Mouse (Mus musculus): ENCODE data around the gene Copg2. TPM values are rescaled to one million over a fixed set of nuclear protein-coding genes. Genes with fewer than 3 reads are reported as not detected.

Copg2 gene
- polyA plus RNA-seq, 1 experiment from 2014 or later: 48.9 TPM

DNA sequence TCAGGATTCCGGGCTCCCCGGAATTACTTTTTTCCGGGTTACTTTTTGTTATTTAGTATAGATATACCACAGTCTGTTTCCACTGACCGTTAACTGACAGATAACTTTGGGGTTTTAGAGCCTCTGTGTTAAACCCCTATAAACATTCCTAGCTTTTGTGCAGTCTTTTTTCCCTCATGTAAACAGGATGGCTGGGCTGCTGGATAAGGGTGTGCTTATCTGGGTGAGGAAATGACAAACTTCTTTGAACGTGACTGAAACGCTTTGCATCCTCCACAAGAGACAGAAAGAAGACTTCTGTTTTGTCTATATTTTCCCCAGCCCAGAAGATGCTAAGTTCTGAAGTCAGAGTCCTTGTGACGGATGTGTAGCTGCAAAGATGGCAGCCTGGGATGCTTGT lies 184.1 kb downstream of the Copg2 start:
- no peak overlapping the region for H3K27ac ChIP-seq (ENCODE audit: low read depth, low read length)
- no peak overlapping the region for H3K4me2 ChIP-seq (ENCODE audit: low read depth, low read length)
- no peaks in the 10 kb centered on the region for H3K9me3 ChIP-seq (ENCODE audit: control insufficient read depth, low read length)
- 53% methylated on average over 7 of the region's 7 CpGs for WGBS
- no peaks in the 10 kb centered on the region; the same call in 1 of the 2 replicates for H3K4me1 ChIP-seq (ENCODE audit: control insufficient read depth, insufficient read depth, low read length)
- no peaks in the 10 kb centered on the region for H3K36me3 ChIP-seq (ENCODE audit: control insufficient read depth, insufficient read depth, low read length)
- ATAC-seq (ENCODE audit: low read depth): no peak
- no peak overlapping the region for H3K4me3 ChIP-seq (ENCODE audit: low read depth, low read length)
- no peak overlapping the region for H3K9ac ChIP-seq (replicated peaks; ENCODE audit: low read depth, low read length)
- H3K27me3 ChIP-seq (ENCODE audit: control insufficient read depth, insufficient read depth, low read length): no peaks in the 10 kb centered on the region

DNA sequence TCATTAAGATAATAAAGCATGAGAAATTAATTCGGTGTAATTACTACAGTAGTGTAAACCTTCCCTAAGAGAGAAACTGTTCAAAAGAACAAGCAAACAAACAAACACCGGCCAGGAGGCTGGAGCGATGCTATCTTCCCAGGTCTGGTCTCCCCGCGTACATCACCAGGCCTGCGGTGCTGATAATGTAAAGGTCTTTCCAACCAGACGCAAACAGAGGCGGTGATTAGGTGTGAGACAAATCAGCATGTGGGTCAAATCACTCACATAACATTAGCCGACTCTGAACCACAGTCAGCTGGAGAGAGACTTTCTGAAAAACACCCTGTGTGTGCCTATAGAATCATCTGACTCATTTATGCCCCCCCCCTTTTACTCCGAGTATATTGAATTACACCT lies 185.2 kb downstream of the Copg2 start:
- Histone ChIP-seq H3K27me3 (ENCODE audit: control insufficient read depth, insufficient read depth, low read length) (no peaks in the 10 kb centered on the region), H3K27ac (ENCODE audit: low read depth, low read length) (no peak overlapping the region), H3K9me3 (ENCODE audit: control insufficient read depth, low read length) (no peaks in the 10 kb centered on the region), H3K4me2 (ENCODE audit: low read depth, low read length) (no peak overlapping the region), H3K4me1 (ENCODE audit: control insufficient read depth, insufficient read depth, low read length) (no peaks in the 10 kb centered on the region; the same call in 1 of the 2 replicates), H3K4me3 (ENCODE audit: low read depth, low read length) (no peak overlapping the region), H3K36me3 (ENCODE audit: control insufficient read depth, insufficient read depth, low read length) (no peaks in the 10 kb centered on the region), H3K9ac (replicated peaks; ENCODE audit: low read depth, low read length) (no peak overlapping the region)
- no peak for ATAC-seq (ENCODE audit: low read depth)
- 59% methylated on average over 10 of the region's 10 CpGs for WGBS

DNA sequence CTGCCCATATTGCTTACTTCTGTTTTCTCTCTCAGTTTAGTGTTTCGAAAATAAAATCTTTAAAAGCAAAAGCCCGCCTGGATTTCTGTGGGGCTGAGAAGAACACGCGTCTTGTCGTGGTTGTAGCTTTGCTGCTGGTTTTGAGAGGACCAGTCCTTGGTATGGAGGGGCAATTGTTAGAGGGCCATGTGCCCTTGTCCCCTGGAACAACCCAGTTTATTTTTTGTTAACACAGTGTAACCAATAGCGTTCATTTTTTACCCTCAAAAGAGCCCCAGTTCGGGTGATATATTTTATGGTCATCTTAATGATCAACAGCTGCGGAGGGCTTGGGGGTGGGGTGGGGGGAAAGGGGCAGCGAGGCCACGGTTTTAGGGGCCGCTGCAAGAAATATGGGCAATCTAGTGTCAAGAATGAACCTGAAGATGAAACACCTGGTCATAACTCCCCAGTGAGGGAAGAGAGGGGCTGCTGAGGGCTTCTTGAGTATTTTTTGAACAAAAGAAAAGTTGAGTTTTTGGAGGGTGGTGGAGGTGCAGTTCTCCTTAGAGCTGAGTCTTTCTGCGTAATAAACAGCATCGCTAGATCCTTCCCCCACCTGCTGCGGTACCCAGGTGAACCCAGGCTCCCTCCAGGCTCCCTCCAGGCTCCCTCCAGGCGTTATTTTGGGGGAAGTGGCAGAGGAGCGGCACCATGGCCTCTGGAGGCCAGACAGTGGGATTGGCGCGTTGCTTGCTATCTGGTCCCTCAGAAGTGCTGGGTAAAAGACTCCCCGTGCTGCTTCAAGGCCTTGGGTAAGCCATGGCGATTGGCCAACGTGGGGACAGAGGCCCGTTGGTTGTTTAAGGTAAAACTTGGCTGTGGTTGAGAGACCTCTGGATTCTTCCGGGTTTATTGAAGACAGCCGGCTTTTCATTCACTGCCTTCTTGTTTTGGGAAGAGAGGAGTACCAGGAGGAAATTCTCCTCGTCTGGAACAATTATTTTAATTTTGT lies 185.9 kb downstream of the Copg2 start:
- Histone ChIP-seq H3K4me1 (ENCODE audit: control insufficient read depth, insufficient read depth, low read length) (no peaks in the 10 kb centered on the region; the same call in 1 of the 2 replicates), H3K4me3 (ENCODE audit: low read depth, low read length) (no peak overlapping the region), H3K27ac (ENCODE audit: low read depth, low read length) (no peak overlapping the region), H3K36me3 (ENCODE audit: control insufficient read depth, insufficient read depth, low read length) (no peaks in the 10 kb centered on the region), H3K9me3 (ENCODE audit: control insufficient read depth, low read length) (no peaks in the 10 kb centered on the region), H3K27me3 (ENCODE audit: control insufficient read depth, insufficient read depth, low read length) (no peaks in the 10 kb centered on the region), H3K9ac (replicated peaks; ENCODE audit: low read depth, low read length) (no peak overlapping the region), H3K4me2 (ENCODE audit: low read depth, low read length) (no peak overlapping the region)
- ATAC-seq (ENCODE audit: low read depth): no peak
- WGBS: 54% methylated on average over 25 of the region's 25 CpGs

DNA sequence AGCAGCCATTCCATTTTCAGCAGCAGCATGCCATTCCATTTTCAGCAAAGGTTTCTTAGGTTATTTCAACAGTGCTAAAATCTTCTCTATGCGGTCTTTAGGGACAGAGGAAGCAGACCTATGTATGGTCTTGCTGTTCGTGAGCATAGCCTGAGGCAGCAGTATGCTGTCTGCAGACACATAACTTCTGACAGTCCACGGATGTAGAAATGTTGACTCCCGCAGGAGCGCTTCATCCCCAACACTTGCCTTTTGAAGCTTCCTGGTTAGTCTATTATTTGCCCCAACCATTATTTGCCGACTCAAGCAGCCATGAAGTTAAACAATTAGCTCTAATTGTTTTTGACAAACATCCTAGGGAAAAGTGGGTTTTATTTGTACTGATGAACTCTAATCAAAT lies 187.5 kb downstream of the Copg2 start:
- no peaks in the 10 kb centered on the region for H3K9me3 ChIP-seq (ENCODE audit: control insufficient read depth, low read length)
- 27% methylated on average over 6 of the region's 6 CpGs for WGBS
- H3K4me3 ChIP-seq (ENCODE audit: low read depth, low read length): no peak overlapping the region
- no peak overlapping the region for H3K27ac ChIP-seq (ENCODE audit: low read depth, low read length)
- no peaks in the 10 kb centered on the region for H3K27me3 ChIP-seq (ENCODE audit: control insufficient read depth, insufficient read depth, low read length)
- no peaks in the 10 kb centered on the region for H3K36me3 ChIP-seq (ENCODE audit: control insufficient read depth, insufficient read depth, low read length)
- H3K4me1 ChIP-seq (ENCODE audit: control insufficient read depth, insufficient read depth, low read length): no peaks in the 10 kb centered on the region
- ATAC-seq (ENCODE audit: low read depth): no peak
- H3K4me2 ChIP-seq (ENCODE audit: low read depth, low read length): 0 out of 2 replicates have a peak overlapping the region, but pooled peaks have one; percentile 1
- peak overlapping the region; percentile 11; the same call in 1 of the 2 replicates for H3K9ac ChIP-seq (replicated peaks; ENCODE audit: low read depth, low read length)

DNA sequence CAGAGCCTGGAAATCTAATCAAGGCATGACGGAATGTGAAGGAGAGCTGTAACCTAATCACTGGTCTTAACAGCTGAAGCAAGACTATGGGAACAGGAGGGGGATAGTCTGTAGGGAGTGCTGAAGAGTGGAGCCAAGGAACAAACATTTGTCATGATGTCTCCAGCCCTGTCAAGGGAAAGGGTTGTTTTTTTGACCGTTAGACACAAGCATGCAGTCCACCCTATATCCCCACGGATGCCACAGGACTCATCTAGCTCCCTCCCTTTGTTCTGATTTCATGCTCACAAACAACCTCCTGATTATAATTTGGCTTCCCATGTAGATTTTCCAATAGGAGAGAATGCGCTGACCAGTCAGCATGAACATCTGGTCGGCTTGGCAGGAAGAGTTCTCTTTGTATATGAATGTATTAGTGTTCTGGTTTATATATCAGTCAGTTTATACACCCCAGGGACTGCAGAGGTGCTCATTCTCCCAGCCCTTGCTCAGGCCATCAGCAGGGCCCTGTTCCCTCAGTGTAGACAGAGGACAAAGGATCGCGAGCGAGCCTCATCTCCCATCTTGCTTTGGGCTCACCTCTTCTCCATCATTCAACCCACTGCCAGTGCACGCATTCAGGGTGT lies 192.5 kb downstream of the Copg2 start:
- 87% methylated on average over 9 of the region's 9 CpGs for WGBS
- no peak for ATAC-seq (ENCODE audit: low read depth)
- H3K4me3 ChIP-seq (ENCODE audit: low read depth, low read length): no peak overlapping the region
- H3K9ac ChIP-seq (replicated peaks; ENCODE audit: low read depth, low read length): no peak overlapping the region
- H3K9me3 ChIP-seq (ENCODE audit: control insufficient read depth, low read length): no peaks in the 10 kb centered on the region
- no peaks in the 10 kb centered on the region for H3K4me1 ChIP-seq (ENCODE audit: control insufficient read depth, insufficient read depth, low read length)
- H3K4me2 ChIP-seq (ENCODE audit: low read depth, low read length): no peak overlapping the region
- H3K36me3 ChIP-seq (ENCODE audit: control insufficient read depth, insufficient read depth, low read length): no peaks in the 10 kb centered on the region
- H3K27ac ChIP-seq (ENCODE audit: low read depth, low read length): no peak overlapping the region
- H3K27me3 ChIP-seq (ENCODE audit: control insufficient read depth, insufficient read depth, low read length): no peaks in the 10 kb centered on the region

DNA sequence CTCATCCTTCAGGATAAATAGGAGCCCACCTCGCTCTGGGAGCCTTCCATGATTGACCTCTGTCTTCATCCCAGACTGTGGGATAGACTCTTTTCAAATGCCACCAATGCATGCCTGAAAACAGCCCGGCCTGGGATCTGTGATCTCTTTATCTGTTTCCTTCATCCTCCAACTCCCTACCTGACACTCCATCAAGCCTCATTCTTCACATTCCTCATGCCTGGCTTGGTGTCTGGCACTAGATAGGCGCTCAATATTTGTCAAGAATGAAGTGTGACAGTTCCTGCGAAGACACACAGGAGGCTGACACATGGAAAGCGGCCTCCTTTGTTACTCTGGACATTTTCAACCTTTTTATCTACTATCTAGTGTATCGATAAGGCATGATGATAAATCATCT lies 193.1 kb downstream of the Copg2 start:
- Histone ChIP-seq H3K27ac (ENCODE audit: low read depth, low read length) (no peak overlapping the region), H3K4me1 (ENCODE audit: control insufficient read depth, insufficient read depth, low read length) (no peaks in the 10 kb centered on the region), H3K36me3 (ENCODE audit: control insufficient read depth, insufficient read depth, low read length) (no peaks in the 10 kb centered on the region), H3K9me3 (ENCODE audit: control insufficient read depth, low read length) (no peaks in the 10 kb centered on the region), H3K4me2 (ENCODE audit: low read depth, low read length) (no peak overlapping the region), H3K9ac (replicated peaks; ENCODE audit: low read depth, low read length) (no peak overlapping the region), H3K4me3 (ENCODE audit: low read depth, low read length) (no peak overlapping the region), H3K27me3 (ENCODE audit: control insufficient read depth, insufficient read depth, low read length) (no peaks in the 10 kb centered on the region)
- ATAC-seq (ENCODE audit: low read depth): no peak
- 93% methylated on average over 6 of the region's 6 CpGs for WGBS

DNA sequence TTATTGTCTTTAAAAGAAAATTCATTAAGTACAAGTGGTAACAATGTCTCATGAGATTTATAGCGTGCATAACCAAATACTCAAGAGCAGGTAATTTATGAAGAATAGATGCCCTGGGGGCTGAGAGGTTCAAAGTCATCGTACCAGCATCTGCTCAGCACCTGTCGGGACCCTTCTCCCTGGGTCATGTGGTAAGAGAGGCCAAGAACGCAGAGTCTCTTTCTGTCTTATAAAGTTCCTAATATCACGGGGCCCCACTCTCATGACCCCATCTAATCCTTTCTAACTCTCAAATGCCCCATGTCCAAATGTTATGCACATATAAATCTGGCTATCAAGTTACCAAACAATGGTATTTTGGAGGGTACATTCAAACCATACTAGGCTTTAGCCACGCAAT lies 193.7 kb downstream of the Copg2 start:
- no peak overlapping the region for H3K27ac ChIP-seq (ENCODE audit: low read depth, low read length)
- H3K9me3 ChIP-seq (ENCODE audit: control insufficient read depth, low read length): no peaks in the 10 kb centered on the region
- H3K4me2 ChIP-seq (ENCODE audit: low read depth, low read length): no peak overlapping the region
- WGBS: 75% methylated on average over 6 of the region's 6 CpGs
- no peak overlapping the region for H3K4me3 ChIP-seq (ENCODE audit: low read depth, low read length)
- no peaks in the 10 kb centered on the region for H3K27me3 ChIP-seq (ENCODE audit: control insufficient read depth, insufficient read depth, low read length)
- no peaks in the 10 kb centered on the region for H3K4me1 ChIP-seq (ENCODE audit: control insufficient read depth, insufficient read depth, low read length)
- no peak for ATAC-seq (ENCODE audit: low read depth)
- H3K9ac ChIP-seq (replicated peaks; ENCODE audit: low read depth, low read length): no peak overlapping the region
- H3K36me3 ChIP-seq (ENCODE audit: control insufficient read depth, insufficient read depth, low read length): no peaks in the 10 kb centered on the region

DNA sequence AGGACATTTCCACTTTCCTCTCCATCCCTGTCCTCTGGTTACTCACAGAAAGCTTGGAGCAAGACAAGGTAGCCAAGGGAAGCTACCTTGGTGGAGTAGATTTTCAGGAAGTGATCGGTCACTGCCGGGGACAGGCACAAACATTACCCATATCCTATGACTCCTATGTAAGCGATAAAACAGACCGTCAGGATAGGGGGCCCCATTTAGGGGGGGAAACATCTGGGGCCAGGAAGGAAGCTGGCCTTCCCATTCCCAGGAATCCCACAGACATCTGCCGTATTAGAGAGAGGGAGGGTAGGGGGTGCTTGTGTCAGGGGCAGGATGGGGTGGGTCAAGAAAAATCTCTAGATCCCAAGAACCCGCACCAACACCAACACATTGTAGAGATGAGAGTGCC lies 196.4 kb downstream of the Copg2 start:
- no peak overlapping the region for H3K4me3 ChIP-seq (ENCODE audit: low read depth, low read length)
- no peak overlapping the region for H3K27ac ChIP-seq (ENCODE audit: low read depth, low read length)
- H3K27me3 ChIP-seq (ENCODE audit: control insufficient read depth, insufficient read depth, low read length): no peaks in the 10 kb centered on the region
- no peak for ATAC-seq (ENCODE audit: low read depth)
- H3K9ac ChIP-seq (replicated peaks; ENCODE audit: low read depth, low read length): no peak overlapping the region
- no peaks in the 10 kb centered on the region for H3K36me3 ChIP-seq (ENCODE audit: control insufficient read depth, insufficient read depth, low read length)
- no peak overlapping the region for H3K4me2 ChIP-seq (ENCODE audit: low read depth, low read length)
- WGBS: 76% methylated on average over 6 of the region's 6 CpGs
- no peaks in the 10 kb centered on the region for H3K4me1 ChIP-seq (ENCODE audit: control insufficient read depth, insufficient read depth, low read length)
- H3K9me3 ChIP-seq (ENCODE audit: control insufficient read depth, low read length): no peaks in the 10 kb centered on the region

DNA sequence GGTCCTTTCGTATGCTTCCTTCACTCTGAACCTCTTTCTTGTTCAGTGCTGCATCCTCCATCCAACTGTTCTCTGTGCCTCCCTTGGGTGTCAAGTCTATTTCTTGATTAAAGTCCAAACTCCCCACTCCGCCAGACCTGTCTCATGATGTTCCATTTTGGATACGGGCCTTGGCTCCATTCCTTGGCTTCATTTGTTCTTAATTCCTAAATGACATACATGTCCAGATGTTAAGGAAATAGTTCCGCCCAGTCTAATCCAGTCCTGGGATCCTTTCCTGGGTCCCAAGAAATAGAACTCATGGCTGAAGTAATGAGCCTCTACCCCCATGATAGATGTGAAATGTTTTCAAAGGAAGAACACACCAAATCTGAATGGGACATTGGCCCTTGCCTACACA lies 198.6 kb downstream of the Copg2 start:
- no peak overlapping the region for H3K27ac ChIP-seq (ENCODE audit: low read depth, low read length)
- H3K9ac ChIP-seq (replicated peaks; ENCODE audit: low read depth, low read length): no peak overlapping the region
- H3K9me3 ChIP-seq (ENCODE audit: control insufficient read depth, low read length): no peaks in the 10 kb centered on the region
- no peaks in the 10 kb centered on the region for H3K36me3 ChIP-seq (ENCODE audit: control insufficient read depth, insufficient read depth, low read length)
- H3K4me2 ChIP-seq (ENCODE audit: low read depth, low read length): no peak overlapping the region
- no peak overlapping the region for H3K4me3 ChIP-seq (ENCODE audit: low read depth, low read length)
- no peak for ATAC-seq (ENCODE audit: low read depth)
- no peaks in the 10 kb centered on the region for H3K27me3 ChIP-seq (ENCODE audit: control insufficient read depth, insufficient read depth, low read length)
- 93% methylated on average over 4 of the region's 4 CpGs for WGBS
- H3K4me1 ChIP-seq (ENCODE audit: control insufficient read depth, insufficient read depth, low read length): peaks cover 1% of the 10 kb centered on the region; the same call in 1 of the 2 replicates

Data from neural tube, embryonic 14.5 days (tissue).